Mouse (Mus musculus): ENCODE results near the gene Nadk.
A peak's percentile ranks its signal among the peaks of the same experiment; 100 is the strongest.

Gene Nadk

GRCm38 (mm10) chr4:155601997-155602456, 39.8 kb downstream of the Nadk start:
- H3K4me1 ChIP-seq (replicated peaks; ENCODE audit: low read depth, low read length): peaks cover 47% of the 10 kb centered on the region
- H3K36me3 ChIP-seq (ENCODE audit: insufficient read depth, low read length): peaks cover 43% of the 10 kb centered on the region
- H3K9me3 ChIP-seq (ENCODE audit: low read length): no peaks in the 10 kb centered on the region
- H3K27me3 ChIP-seq (ENCODE audit: insufficient read depth, low read length): no peaks in the 10 kb centered on the region
- peak overlapping the region; percentile 96 for H3K4me3 ChIP-seq (replicated peaks; ENCODE audit: low read length)
- no peak for TF ChIP-seq NANOG (IDR thresholded peaks at IDR 0.05; ENCODE audit: borderline replicate concordance, low read length)
- TF ChIP-seq CTCF (conservative IDR thresholded peaks at IDR 0.05; ENCODE audit: low read length): no peak
- no peak for TF ChIP-seq POU5F1 (IDR thresholded peaks at IDR 0.05; ENCODE audit: borderline replicate concordance, low read length)

GRCm38 (mm10) chr4:155602753-155603152, 40.6 kb downstream of the Nadk start:
- Histone ChIP-seq H3K4me1 (replicated peaks; ENCODE audit: low read depth, low read length) (peaks cover 46% of the 10 kb centered on the region), H3K9me3 (ENCODE audit: low read length) (no peaks in the 10 kb centered on the region), H3K4me3 (replicated peaks; ENCODE audit: low read length) (peak overlapping the region; percentile 96), H3K27me3 (ENCODE audit: insufficient read depth, low read length) (no peaks in the 10 kb centered on the region), H3K36me3 (ENCODE audit: insufficient read depth, low read length) (peaks cover 51% of the 10 kb centered on the region)
- TF ChIP-seq NANOG (IDR thresholded peaks at IDR 0.05; ENCODE audit: borderline replicate concordance, low read length) (no peak), CTCF (conservative IDR thresholded peaks at IDR 0.05; ENCODE audit: low read length) (no peak), POU5F1 (IDR thresholded peaks at IDR 0.05; ENCODE audit: borderline replicate concordance, low read length) (no peak)

- no peak overlapping the region for H3K4me3 ChIP-seq (replicated peaks; ENCODE audit: low read length)
- TF ChIP-seq CTCF (conservative IDR thresholded peaks at IDR 0.05; ENCODE audit: low read length) (no peak), POU5F1 (IDR thresholded peaks at IDR 0.05; ENCODE audit: borderline replicate concordance, low read length) (no peak), NANOG (IDR thresholded peaks at IDR 0.05; ENCODE audit: borderline replicate concordance, low read length) (no peak)
These were observed 41.6 kb downstream of the Nadk start for GRCm38 (mm10) chr4:155603801-155604200.

GRCm38 (mm10) chr4:155605132-155605531, 43.0 kb downstream of the Nadk start:
- Histone ChIP-seq H3K9me3 (ENCODE audit: low read length) (no peaks in the 10 kb centered on the region), H3K27me3 (ENCODE audit: insufficient read depth, low read length) (no peaks in the 10 kb centered on the region), H3K4me3 (replicated peaks; ENCODE audit: low read length) (no peak overlapping the region), H3K4me1 (replicated peaks; ENCODE audit: low read depth, low read length) (peaks cover 29% of the 10 kb centered on the region), H3K36me3 (ENCODE audit: insufficient read depth, low read length) (peaks cover 73% of the 10 kb centered on the region)
- TF ChIP-seq NANOG (IDR thresholded peaks at IDR 0.05; ENCODE audit: borderline replicate concordance, low read length) (no peak), POU5F1 (IDR thresholded peaks at IDR 0.05; ENCODE audit: borderline replicate concordance, low read length) (no peak), CTCF (conservative IDR thresholded peaks at IDR 0.05; ENCODE audit: low read length) (no peak)

More at GRCm38 (mm10) chr4:155603801-155604200, 41.6 kb downstream of the Nadk start:
- H3K4me1 ChIP-seq (replicated peaks; ENCODE audit: low read depth, low read length): peaks cover 36% of the 10 kb centered on the region
- H3K27me3 ChIP-seq (ENCODE audit: insufficient read depth, low read length): no peaks in the 10 kb centered on the region
- peaks cover 60% of the 10 kb centered on the region for H3K36me3 ChIP-seq (ENCODE audit: insufficient read depth, low read length)
- no peaks in the 10 kb centered on the region for H3K9me3 ChIP-seq (ENCODE audit: low read length)

GRCm38 (mm10) chr4:155606825-155607224, 44.6 kb downstream of the Nadk start:
- TF ChIP-seq POU5F1 (IDR thresholded peaks at IDR 0.05; ENCODE audit: borderline replicate concordance, low read length) (no peak), CTCF (conservative IDR thresholded peaks at IDR 0.05; ENCODE audit: low read length) (no peak), NANOG (IDR thresholded peaks at IDR 0.05; ENCODE audit: borderline replicate concordance, low read length) (no peak)
- Histone ChIP-seq H3K4me1 (replicated peaks; ENCODE audit: low read depth, low read length) (peaks cover 22% of the 10 kb centered on the region), H3K9me3 (ENCODE audit: low read length) (no peaks in the 10 kb centered on the region), H3K27me3 (ENCODE audit: insufficient read depth, low read length) (no peaks in the 10 kb centered on the region), H3K4me3 (replicated peaks; ENCODE audit: low read length) (no peak overlapping the region), H3K36me3 (ENCODE audit: insufficient read depth, low read length) (peaks cover 88% of the 10 kb centered on the region)

- Histone ChIP-seq H3K9me3 (ENCODE audit: low read length) (no peaks in the 10 kb centered on the region), H3K36me3 (ENCODE audit: insufficient read depth, low read length) (peaks cover 93% of the 10 kb centered on the region), H3K4me3 (replicated peaks; ENCODE audit: low read length) (no peak overlapping the region), H3K4me1 (replicated peaks; ENCODE audit: low read depth, low read length) (no peaks in the 10 kb centered on the region; the same call in 1 of the 2 replicates), H3K27me3 (ENCODE audit: insufficient read depth, low read length) (no peaks in the 10 kb centered on the region)
- TF ChIP-seq POU5F1 (IDR thresholded peaks at IDR 0.05; ENCODE audit: borderline replicate concordance, low read length) (no peak), NANOG (IDR thresholded peaks at IDR 0.05; ENCODE audit: borderline replicate concordance, low read length) (no peak), CTCF (conservative IDR thresholded peaks at IDR 0.05; ENCODE audit: low read length) (no peak)
These were observed 49.7 kb downstream of the Nadk start for GRCm38 (mm10) chr4:155611860-155612259.

GRCm38 (mm10) chr4:155613264-155613663, 51.1 kb downstream of the Nadk start:
- no peaks in the 10 kb centered on the region for H3K4me1 ChIP-seq (replicated peaks; ENCODE audit: low read depth, low read length)
- TF ChIP-seq POU5F1 (IDR thresholded peaks at IDR 0.05; ENCODE audit: borderline replicate concordance, low read length) (no peak), CTCF (conservative IDR thresholded peaks at IDR 0.05; ENCODE audit: low read length) (no peak), NANOG (IDR thresholded peaks at IDR 0.05; ENCODE audit: borderline replicate concordance, low read length) (no peak)
- no peak overlapping the region for H3K4me3 ChIP-seq (replicated peaks; ENCODE audit: low read length)
- H3K36me3 ChIP-seq (ENCODE audit: insufficient read depth, low read length): peaks cover 95% of the 10 kb centered on the region
- no peaks in the 10 kb centered on the region for H3K9me3 ChIP-seq (ENCODE audit: low read length)
- H3K27me3 ChIP-seq (ENCODE audit: insufficient read depth, low read length): no peaks in the 10 kb centered on the region

- peaks cover 90% of the 10 kb centered on the region for H3K36me3 ChIP-seq (ENCODE audit: insufficient read depth, low read length)
- peaks cover 2% of the 10 kb centered on the region for H3K4me1 ChIP-seq (replicated peaks; ENCODE audit: low read depth, low read length)
- no peak for TF ChIP-seq CTCF (conservative IDR thresholded peaks at IDR 0.05; ENCODE audit: low read length)
- TF ChIP-seq POU5F1 (IDR thresholded peaks at IDR 0.05; ENCODE audit: borderline replicate concordance, low read length): no peak
- no peak for TF ChIP-seq NANOG (IDR thresholded peaks at IDR 0.05; ENCODE audit: borderline replicate concordance, low read length)
These were observed 56.1 kb downstream of the Nadk start for GRCm38 (mm10) chr4:155618321-155618720.

More at GRCm38 (mm10) chr4:155618321-155618720, 56.1 kb downstream of the Nadk start:
- Histone ChIP-seq H3K4me3 (replicated peaks; ENCODE audit: low read length) (no peak overlapping the region), H3K27me3 (ENCODE audit: insufficient read depth, low read length) (no peaks in the 10 kb centered on the region), H3K9me3 (ENCODE audit: low read length) (no peaks in the 10 kb centered on the region)

Measured in E14TG2a.4 (cell line).